Mouse (Mus musculus): ENCODE measurements around the gene Snrnp48.

Gene Snrnp48

DNA sequence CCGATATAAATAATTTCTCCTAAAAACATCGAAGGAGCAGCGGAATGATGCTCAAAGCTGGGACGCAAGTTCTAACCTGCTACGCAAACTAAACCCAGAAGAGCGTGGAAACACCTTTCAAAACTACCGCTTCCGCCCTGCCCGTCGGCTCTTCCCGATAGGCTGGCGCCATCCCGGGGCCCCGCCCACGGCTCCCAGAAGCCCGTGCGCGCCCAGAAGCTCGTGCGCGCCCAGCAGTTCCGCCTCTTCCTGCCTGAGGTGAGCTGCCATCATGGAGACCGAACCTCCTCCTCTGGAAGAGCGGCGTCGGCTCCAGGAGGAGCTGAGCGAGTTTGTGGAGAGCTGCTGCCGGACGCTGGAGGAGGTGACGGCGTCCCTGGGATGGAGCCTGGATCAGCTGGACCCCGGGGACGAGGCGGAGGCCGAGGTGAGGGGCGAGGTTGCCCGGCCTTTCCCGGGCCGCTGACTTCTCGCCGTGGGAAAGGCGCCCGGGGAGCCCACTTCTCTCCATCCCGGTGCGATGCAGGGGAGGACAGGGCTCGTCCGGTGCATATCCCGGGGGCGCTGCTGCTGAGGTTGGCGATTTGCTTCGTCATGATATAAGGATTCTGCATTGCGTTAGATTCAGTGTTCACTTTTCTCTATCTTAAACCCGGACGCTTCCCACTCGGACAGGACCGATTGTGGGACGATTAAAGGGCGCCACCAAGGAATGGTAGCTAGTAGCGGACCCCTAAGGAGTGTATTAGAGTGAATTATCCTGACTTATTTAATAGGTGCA is at the start of gene Snrnp48:
Gene Snrnp48 (plus strand): TSS at position 237 of the 781 bp plus-strand sequence.
- DNase-seq, result peak; percentile 89 to 94

DNA sequence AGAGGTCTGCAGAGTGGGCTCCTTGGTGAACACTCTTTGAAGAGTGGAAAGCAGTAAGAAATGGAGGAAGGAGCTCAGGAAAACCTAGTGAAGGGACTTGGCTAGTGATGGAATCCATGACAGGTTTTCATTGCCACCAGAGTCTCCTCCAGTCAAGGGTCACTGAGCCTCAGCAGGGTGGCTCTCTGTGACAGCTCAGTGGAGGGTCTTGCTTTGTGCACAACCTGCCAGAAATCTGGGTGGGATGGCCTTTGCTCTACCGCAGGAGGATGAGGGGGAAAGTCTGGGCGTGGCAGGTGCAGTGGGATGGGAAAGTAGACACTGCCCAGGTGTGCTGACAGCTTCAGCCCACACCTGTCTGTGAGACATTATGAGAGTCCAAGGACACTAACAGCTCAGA is 49.2 kb upstream of the Snrnp48 start:
- peak; percentile 4 to 27 for DNase-seq

DNA sequence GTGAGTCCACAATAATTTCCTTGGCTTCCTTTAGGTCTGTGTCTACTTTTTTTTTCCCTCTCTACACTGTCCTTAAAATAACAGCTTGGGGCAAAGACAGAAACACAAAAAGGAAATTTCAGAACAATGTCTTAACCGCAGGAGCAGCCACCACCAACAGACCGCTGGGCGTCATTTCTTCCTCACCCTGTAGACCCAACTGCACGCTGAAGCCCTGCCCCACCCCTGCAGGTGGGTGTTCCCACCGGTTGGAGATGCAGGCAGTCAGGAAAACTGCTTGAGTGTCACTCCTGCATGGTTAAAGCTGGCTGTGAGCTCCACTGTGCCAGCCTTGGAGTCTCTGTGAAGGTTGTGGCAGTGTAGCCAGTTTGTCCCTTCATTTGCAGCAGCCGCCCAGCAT is 47.1 kb upstream of the Snrnp48 start:
- no peak for DNase-seq

DNA sequence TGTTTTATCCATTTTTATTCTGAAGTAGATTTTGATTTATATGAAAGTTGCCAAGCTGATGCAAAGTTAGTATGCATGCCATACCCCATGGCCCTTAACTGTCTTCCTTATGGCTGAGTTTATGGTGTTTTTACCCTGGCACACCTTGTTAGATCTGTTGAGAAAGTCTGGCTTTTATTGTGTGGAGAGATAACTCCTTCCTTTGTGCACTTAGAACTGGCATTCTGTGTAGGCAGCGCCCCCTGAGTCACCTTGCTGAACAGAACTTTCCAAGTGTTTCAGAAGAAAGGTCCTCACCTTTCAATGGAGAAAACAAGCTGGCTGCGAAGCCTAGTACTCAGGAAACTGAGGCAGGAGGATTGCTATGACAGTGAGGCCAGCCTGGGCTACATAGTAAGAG is 42.7 kb upstream of the Snrnp48 start:
- no peak for DNase-seq

DNA sequence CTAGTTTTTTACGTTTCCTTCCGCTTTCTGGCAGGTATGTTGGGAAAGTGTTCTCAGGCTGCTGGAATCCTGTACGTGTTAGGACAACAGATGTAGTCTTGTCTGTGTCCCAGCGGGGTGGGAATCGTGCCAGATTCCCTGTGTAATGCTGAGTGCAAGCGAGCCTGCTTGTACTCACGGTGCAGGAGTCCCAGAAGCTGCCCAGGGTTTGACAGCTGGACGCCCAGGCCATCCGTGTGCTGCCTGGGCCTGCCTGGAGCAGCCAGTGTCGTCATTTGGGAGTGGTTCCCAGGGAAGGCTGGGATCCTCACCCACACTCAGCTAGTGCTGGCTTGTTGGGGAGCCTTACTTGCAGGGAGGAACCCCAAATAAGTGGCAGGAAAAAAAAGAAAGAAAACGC is 42.1 kb upstream of the Snrnp48 start:
- DNase-seq, result peak; percentile 44 to 60

DNA sequence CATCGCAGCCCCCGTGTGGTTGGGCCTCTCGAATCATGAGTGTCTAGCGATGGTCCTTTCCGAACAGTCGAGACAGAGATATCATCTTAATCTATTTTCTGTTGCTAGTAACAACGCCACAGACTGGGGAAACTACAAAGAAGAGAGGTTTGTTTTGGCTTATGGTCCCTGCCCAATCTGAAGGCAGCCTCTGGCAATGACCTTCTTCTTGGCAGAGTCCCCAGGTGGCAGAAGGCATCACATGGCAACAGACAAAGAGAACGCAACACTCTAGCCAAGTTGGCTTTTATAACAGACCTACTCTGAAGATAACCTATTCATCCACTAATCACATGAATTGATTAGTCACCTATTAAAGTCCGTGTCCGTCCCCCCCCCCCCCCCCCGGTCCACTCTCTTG is 39.8 kb upstream of the Snrnp48 start:
- DNase-seq, result no peak

DNA sequence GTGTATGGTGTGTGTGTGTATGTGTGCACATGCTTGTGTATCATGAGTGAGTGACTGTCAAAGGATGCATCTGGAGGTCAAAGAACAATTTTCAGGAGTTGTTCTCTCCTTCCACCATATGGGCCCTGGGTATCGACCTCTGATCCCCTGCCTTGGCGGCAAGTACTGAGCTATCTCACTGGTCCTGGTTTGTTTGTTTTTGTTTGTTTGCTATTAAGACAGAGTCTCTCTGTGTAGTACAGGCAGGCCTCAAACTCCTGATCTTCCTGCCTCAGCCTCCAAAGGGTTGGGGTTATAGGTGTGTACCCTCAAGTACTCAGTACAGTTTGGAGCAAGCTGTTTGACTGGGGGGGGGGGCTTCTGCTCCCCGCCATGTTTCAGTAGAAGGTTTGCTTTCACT is 37.7 kb upstream of the Snrnp48 start:
- DNase-seq, result no peak

DNA sequence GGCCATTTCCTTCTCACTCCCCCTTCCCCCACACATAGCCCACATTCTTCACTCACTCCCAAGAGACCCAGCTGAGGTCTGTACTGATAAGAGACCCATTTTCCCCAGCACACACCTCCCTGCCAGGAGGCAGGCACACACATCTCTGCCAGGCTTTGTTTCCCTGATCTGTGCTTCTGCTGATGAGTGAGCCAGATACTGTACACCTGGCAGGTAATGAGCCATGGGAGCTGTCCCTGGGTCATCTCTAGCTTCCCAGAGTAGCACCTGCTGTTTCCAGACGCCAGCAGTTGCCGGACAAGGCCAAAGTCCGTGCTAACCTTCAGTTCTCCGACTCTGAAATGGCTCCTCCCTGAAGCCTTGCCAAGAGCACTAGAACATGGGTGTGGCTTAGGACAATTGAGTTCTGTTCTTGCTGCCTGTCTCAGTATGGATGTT is 34.0 kb upstream of the Snrnp48 start:
- peak in 1 of 2 experiments; percentile 33 for DNase-seq

DNA sequence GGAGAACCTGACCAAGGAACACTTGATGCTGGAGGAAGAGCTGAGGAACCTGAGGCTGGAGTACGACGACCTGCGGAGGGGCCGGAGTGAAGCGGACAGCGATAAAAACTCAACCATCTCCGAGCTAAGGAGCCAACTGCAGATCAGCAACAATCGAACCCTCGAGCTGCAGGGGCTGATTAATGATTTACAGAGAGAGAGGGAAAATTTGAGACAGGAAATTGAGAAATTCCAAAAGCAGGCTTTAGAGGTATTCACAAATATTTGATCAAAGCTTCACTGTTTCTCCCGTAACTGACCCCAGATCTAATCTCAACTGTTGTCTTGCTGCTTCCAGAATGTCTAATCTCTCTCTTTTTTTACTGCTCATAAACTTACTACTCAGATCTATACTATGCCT is 11.3 kb upstream of the Snrnp48 start:
- DNase-seq, result no peak

DNA sequence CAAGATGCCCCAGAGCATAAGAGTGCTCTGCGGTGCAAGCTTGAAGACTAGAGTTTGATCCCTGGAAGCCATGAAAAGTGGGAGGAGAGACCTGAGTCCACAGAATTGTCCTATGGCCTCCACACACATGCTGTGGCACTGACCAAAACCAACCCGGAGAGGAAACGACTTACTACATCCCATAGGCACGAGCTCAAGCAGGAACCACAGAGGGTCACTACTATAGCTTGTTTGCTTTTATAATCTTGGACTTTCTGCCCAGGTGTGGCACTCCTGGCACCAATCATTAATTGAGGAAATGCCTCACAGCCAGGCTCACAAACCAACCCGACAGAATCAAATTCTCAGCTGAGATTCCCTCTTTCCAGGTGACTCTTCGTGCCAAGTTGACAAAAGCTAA is 3.3 kb upstream of the Snrnp48 start:
- no peak for DNase-seq

DNA sequence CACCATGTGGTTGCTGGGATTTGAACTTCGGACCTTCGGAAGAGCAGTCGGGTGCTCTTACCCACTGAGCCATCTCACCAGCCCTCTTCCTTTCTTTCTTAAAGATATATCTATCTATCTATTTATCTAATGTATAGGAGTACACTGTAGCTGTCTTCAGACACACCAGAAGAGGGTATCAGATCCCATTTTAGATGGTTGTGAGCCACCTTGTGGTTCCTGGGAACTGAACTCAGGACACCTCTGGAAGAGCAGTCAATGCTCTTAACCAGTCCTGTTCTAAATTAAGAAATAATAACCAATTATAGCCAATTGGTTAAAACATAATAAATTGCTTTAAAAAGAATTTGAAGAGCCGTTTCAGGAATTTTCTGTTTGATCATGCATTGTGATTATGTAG is 567 bp upstream of the Snrnp48 start:
- DNase-seq, result no peak

DNA sequence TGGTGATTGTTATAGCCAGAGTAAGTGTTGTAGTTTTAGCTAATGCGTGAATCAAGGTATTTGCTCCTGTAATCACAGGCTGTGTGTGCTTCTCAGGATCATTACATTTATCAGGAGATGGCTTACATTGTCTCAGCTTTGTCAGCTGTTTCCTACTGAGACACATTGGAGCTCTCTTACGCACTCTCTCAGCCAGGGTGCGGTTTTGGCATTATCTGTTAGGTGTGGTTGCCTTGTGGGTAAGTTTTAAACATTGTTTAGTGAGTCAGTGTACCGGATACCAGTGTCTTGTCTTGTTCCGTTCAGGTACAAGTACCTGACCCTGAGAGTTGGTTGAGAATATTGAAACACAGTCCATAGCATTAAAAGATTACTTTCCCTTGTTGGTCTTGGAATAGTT is 6.4 kb downstream of the Snrnp48 start:
- DNase-seq, result no peak

DNA sequence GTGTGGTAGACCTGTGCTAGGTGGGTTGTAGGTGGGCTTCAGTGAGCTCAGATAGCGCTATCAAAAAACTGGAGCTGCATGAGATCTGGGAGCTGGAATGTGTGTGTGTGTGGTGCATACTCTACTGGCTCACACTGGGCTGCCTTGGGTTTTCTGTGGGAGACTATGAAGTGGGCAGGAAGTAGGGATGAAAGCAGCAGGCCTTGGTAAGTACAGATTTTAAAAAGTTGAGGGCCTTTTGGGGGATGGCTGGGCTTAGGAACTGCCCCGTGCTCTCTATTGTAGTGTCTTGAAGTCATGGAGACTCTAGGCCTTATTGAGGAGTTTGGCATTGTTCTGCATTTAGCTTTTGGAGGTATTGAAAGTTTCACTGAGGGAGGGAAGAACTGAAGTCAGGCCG is 13.9 kb downstream of the Snrnp48 start:
- no peak for DNase-seq

DNA sequence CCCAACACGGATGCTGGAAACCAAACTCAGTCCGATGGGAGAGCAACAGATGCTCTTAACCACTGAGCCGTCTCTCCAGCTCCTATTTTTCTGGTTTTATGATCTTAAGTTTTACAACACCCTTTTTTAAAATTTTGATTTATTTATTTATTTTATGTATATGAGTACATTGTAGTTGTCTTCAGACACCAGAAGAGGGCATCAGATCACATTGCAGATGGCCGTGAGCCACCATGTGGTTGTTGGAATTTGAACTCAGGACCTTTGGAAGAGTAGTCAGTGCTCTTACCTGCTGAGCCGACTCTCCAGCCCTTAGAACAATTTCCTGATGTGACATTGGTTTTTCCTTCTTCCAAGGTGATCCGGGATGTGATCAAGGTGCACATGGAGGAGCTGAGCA is 15.6 kb downstream of the Snrnp48 start:
- DNase-seq, result no peak

DNA sequence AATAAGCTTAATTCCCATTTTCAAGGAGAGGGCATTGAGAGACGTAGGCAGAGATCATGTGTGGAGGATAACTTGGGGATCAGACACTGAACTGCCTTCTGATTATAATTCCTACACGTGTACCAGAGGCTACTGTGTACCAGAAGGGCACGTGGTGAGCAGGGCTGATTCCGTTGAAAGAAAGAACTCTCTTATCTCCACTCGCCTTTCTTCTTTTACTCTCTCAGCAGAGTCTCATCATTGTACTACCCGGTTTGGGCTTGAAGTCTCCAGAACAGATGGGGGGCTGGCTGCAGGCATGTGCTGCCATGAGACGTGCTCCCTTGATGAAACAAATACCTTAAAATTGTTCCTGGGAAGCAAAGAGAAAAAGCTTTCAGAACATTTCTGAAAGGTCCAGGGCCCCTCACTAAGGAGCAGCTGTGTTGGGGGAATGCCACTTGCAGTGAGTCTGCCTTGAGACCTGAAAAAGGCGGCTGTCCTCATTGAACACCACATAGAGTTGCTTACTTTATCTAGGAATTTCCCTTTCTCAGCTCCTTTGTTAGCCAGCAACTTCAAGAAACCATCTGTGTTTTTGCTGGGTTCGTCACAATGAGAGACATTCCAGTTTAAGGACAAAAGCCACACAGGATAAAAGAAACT is 25.6 kb downstream of the Snrnp48 start:
- DNase-seq, result no peak

DNA sequence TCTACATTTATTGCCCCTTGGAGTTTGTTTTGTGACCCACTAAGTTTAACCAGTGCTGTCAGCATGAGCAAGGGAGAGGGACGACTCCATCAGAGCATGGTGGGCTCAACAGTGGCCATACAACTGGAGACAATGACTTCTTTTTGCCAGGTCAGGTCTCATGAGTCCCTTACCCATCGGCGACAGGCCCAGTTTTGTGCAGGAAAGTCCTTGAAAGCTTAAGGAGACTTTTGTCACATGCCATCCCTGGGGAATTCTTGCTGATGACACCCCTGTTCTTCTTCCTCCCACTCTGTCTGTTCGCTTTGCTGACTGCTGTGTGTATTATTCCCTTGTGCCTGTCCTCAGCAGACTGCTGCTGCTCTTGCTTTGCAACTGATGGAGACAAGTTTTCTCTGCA is 27.7 kb downstream of the Snrnp48 start:
- no peak for DNase-seq

DNA sequence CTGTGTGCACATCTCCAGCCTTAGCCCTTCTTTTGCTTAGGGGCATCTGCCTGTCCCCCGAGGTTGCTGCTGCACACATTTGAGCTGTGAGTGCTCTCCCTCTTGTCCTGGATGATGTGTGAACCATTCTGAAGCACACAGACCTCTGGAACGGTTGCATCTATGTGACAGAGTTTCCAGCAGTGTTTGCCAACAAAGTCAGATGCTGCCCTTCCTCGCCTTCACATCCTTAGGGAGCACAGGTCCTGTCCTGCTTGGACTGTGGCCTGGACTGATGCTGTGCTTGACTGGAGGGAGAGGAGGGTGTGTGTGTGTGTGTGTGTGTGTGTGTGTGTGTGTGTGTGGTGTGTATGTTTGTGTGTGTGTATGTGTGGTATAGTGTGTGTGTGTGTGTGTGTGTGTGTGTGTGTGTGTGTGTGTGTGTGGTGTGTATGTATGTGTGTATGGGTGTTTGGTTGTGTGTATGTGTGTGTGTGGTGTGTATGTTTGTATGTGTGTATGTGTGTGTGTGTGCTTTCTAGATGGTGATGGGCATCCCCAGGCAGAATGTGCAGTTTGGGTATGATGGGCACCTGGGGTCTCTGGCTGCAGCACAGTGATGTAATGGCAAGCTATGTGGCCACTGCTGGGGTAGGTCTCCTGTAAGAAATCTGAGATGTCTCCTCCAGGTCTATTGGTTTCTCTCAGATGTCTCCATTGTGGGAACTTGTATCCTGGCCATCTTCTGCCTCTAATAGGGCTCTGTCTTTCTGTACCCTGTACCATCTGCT is 28.3 kb downstream of the Snrnp48 start:
- peak in 1 of 2 experiments; percentile 15 for DNase-seq

DNA sequence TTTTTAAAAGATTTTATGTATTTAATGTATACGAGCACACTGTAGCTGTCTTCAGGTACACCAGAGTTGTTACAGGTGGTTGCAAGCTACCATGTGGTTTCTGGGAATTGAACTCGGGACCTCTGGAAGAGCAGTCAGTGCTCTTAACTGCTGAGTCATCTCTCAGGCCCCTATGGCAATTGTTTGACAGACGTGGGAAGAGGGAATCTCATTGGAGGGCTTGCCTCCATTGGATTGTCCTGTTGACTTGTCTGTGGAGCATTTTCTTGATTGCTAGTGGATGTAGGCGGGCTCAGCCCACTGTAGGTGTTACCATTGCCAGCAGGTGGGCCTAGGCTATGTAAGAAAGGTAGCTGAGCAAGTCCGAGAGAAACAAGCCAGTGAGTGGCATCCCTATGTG is 29.9 kb downstream of the Snrnp48 start:
- no peak for DNase-seq

DNA sequence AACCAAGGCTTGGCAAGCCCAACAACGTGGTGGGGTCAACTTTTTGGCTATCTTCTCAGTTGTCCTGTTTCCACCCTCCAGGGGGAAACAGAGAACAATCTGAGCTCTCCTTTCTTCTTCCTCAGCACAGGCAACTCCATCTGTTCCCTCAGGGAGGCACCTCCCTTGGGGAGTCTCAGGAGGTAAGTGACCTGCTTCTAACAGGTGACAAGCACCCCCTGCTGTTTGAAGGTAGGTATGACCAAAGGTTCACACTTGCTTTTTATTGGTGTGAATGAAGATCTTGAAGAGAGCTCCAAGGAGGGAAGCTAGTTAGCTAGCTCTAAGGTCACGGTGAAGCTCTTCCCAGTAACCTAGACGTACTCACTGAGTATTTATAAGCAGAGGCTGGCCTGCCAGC is 30.6 kb downstream of the Snrnp48 start:
- DNase-seq, result peak in 1 of 2 experiments; percentile 17

DNA sequence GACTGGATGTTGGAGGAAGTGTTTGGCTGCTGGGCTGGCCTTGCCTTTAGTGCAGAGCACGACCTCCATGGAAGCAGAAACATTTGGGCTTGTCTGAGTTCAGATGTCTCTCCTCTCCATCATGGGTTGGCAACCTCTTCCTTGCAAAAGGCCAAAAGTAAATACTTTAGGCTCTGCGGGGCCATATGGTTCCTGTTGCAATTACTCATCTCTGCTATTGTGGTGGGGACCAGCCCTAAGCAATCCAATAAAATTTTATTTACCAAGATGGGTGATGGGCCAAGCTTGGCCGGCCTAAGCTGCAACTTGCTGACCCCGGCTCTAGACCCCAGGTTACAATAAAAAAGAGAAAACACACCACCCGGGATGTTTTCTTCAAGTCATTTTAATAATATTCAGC is 43.4 kb downstream of the Snrnp48 start:
- DNase-seq, result peak; percentile 48 to 65

DNA sequence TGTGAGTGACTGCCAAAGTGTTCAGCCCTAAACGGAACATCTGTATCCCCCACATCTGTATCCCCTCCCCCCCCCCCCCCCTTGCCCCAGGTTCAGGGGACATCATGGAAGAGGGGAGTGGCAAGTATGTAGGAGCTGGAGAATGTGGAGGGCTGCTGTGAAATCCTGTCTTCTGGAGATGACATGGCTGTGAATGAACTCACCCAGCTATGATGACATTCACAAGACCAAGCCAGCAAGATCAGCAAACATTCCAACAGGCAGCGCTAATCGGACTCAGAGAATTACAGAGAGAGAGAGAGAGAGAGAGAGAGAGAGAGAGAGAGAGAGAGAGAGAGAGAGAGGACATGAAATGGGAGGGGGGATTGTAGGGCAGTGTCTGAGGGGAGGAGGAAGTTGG is 46.5 kb downstream of the Snrnp48 start:
- peak in 1 of 2 experiments; percentile 10 for DNase-seq

DNA sequence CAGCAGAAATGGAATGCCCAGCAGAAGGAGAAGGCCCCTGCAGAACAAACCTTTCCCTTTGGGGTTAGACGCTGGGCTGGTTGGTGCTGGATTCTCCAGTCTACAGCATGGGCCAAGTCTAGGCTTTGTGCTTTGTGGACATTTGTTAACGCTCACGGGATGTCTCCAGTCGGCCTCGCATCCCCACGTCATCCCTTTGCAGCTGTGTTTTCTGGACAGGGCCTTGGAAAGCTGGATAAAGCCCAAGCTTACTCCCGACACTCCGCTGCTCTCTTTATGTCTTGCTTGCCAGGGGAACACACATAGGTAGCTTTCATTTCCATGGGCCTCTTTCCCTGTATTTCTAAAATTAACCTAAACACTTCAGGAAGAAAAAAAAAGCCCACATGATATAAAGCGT is 49.0 kb downstream of the Snrnp48 start:
- DNase-seq, result peak; percentile 57 to 61

DNA sequence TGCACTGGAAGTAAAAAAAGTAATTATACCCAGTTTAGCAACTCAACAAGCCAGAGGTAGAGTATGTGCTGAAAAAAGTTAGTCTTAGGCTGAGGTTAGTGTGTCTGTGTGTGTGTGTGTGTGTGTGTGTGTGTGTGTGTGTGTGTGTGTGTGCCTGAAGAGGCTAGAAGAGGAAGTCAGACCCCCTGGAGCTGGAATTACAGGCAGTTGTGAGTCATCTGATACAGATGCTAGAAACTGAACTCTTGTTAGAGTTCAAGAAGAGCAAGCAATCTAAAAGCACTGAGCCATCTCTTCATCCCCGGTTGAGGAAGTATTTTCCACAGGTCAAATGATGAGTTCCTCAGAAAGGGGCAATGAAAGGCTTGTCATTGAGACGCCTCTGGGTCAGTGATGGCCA is 54.2 kb downstream of the Snrnp48 start:
- DNase-seq, result no peak
